Mouse (Mus musculus) heart, embryonic 15.5 days (tissue): Measurements from ENCODE around the gene Bsg. TPM values are rescaled to one million over a fixed set of nuclear protein-coding genes. Genes with fewer than 3 reads are reported as not detected.
"Not testable (repeated sequence)": the region's sequence is repeated elsewhere in the genome, so short reads cannot be mapped to it uniquely, and the experiment has no call there.

Experiments used
- ATAC-seq: fragments of 200-750 bp; cut with Nextera tagmentation; replicated peaks from 2 replicates; pipeline ENCODE4 v1.8.0; 2017; ENCODE audit warnings: low read depth, moderate TSS enrichment; ENCODE audit not compliant: insufficient number of reproducible peaks, insufficient read depth, low FRiP score
- H3K27ac ChIP-seq: fragments of 300-500 bp; sonication (generic); 2 replicates; pipeline ENCODE4 v1.5.1; 2015; ENCODE audit warnings: mild to moderate bottlenecking, inconsistent platforms
- H3K27me3 ChIP-seq: fragments of 300-500 bp; sonication (generic); 2 replicates; pipeline ENCODE4 v1.6.1; 2015; ENCODE audit warnings: inconsistent platforms
- H3K36me3 ChIP-seq: fragments of 300-500 bp; sonication (generic); 2 replicates; pipeline ENCODE4 v1.6.1; 2015; ENCODE audit warnings: mild to moderate bottlenecking, inconsistent platforms
- H3K4me1 ChIP-seq: fragments of 300-500 bp; sonication (generic); replicated peaks from 2 replicates; pipeline ENCODE4 v1.6.1; 2015; ENCODE audit warnings: inconsistent platforms
- H3K4me2 ChIP-seq: fragments of 300-500 bp; sonication (generic); 2 replicates; pipeline ENCODE4 v1.6.1; 2015; ENCODE audit warnings: inconsistent platforms, mild to moderate bottlenecking, moderate library complexity
- H3K4me3 ChIP-seq: fragments of 300-500 bp; sonication (generic); 2 replicates; pipeline ENCODE4 v1.5.1; 2015; ENCODE audit warnings: mild to moderate bottlenecking, inconsistent platforms
- H3K9ac ChIP-seq: fragments of 300-500 bp; sonication (generic); 2 replicates; pipeline ENCODE4 v1.6.1; 2015; ENCODE audit warnings: mild to moderate bottlenecking, inconsistent platforms
- H3K9me3 ChIP-seq: fragments of 300-500 bp; sonication (generic); replicated peaks from 2 replicates; pipeline ENCODE4 v1.6.1; 2016; ENCODE audit warnings: inconsistent platforms
- WGBS: fragments of 180-500 bp; shearing (Covaris S2); methylation state at CpG from one replicate; pipeline ENCODE4 v1.1.7; 2015; ENCODE audit warnings: mixed read lengths; 5-methylcytosine and 5-hydroxymethylcytosine counted together
- polyA plus RNA-seq: library from polyadenylated mRNA; unstranded; fragments of >200 nt; fragmentation: Nextera tagmentation; extraction: Ambion mirVana; gene quantifications from 2 replicates; pipeline ENCODE4 v1.2.1, GENCODE M21; 2015

Gene Bsg
- polyA plus RNA-seq, 1 experiment from 2014 or later = 998 TPM

DNA sequence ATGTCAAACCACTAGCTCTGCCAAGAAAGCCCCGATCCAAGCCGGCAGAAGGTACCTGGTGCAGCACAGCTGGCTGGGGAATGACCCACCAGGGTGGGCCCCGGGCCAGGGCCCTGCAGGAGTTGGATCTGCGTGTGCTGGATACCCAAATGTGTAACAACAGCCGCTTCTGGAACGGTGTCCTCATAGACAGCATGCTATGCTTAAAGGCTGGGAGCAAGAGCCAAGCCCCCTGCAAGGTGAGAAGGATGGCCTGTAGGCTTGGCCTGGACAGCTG, 10.0 kb upstream of the Bsg start:
- Histone ChIP-seq H3K27ac (peak overlapping the region; percentile 84), H3K4me3 (no peak overlapping the region), H3K4me2 (no peak overlapping the region), H3K27me3 (no peaks in the 10 kb centered on the region), H3K9ac (no peak overlapping the region), H3K9me3 (no peaks in the 10 kb centered on the region), H3K36me3 (peaks cover under 1% of the 10 kb centered on the region; the same call in 1 of the 2 replicates), H3K4me1 (peaks cover 35% of the 10 kb centered on the region)
- no peak for ATAC-seq
- 62% methylated on average over 6 of the region's 6 CpGs for WGBS

DNA sequence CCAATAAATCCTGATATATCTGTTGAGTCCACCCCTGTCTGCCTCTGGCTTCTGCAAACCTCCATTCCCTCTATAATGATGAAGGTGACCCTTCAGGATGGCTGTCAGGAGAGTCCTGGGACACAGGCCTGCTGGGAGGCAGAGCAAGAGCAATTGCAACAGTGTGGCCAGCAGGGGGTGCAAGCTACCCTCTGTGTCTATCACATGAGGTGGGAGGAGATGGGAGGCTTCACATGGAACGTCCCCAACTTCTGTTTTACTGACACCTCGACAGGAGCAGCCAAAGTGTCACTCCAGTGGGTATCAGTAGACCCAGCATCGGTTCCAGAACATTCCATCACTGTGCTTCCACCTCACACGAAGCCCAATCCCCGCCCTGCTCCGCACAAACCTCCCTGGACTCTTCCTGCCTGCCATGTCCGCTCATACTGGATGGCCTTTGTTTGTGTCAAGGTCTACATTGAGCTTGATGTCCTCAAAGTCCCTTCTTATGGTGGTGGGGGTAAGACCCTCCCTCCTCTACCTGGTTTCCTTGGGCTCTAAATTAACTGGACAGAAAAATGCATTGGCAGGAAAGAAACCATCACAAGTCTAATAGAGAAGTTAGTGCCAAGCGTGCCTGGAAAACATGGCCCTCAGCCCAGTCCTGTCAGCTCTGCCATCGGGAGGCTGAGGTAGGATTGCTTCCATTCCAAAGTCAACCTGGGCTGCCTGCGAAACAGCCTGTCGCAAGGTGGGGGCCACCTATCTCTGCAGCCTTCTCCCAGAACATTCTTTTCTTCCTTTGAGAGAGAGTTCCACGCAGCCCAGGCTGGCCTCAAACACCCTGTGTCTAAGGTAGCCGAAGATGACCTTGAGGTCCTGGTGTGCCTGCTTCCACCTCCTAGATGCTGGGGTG, 8.8 kb upstream of the Bsg start:
- no peaks in the 10 kb centered on the region for H3K36me3 ChIP-seq
- H3K27me3 ChIP-seq = no peaks in the 10 kb centered on the region
- H3K9ac ChIP-seq = peak overlapping the region; percentile 16; the same call in 1 of the 2 replicates
- ATAC-seq = peak; percentile 67
- H3K27ac ChIP-seq = peak overlapping the region; percentile 84
- WGBS = 52% methylated on average over 13 of the region's 13 CpGs
- peaks cover 36% of the 10 kb centered on the region for H3K4me1 ChIP-seq
- no peak overlapping the region for H3K4me3 ChIP-seq
- peak overlapping the region; percentile 10; the same call in 1 of the 2 replicates for H3K4me2 ChIP-seq
- H3K9me3 ChIP-seq = no peaks in the 10 kb centered on the region

DNA sequence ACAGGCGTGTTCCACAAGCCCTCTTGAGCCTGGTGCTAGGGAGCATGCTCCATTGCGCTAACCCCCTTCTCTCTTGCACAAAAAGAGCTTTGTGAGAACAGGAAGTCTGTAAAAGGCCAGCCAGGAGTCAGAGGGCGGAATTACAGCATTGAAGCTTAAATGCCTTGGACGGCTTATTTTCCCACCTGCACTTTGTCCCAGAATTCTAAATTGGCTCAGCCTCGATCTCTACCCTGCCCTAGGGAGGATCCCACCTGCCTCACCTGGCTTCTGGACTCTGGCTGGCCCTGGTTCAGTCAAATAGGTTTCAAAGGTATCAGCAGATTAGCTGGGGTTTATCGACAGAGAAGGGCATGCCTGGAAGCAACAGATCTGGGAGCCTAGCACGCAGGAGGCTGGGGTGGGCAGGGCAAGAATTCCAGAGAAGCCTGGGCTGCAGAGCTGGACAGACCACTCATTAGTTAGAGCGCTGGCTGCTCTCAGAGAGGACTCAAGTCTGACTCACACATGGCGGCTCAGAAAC, 8.1 kb upstream of the Bsg start:
- Histone ChIP-seq H3K9ac (no peak overlapping the region), H3K27me3 (no peaks in the 10 kb centered on the region), H3K4me1 (peaks cover 43% of the 10 kb centered on the region), H3K36me3 (no peaks in the 10 kb centered on the region), H3K27ac (peak overlapping the region; percentile 84), H3K4me2 (peak overlapping the region; percentile 10; the same call in 1 of the 2 replicates), H3K4me3 (no peak overlapping the region), H3K9me3 (no peaks in the 10 kb centered on the region)
- 38% methylated on average over 9 of the region's 9 CpGs for WGBS
- ATAC-seq = peak; percentile 51

DNA sequence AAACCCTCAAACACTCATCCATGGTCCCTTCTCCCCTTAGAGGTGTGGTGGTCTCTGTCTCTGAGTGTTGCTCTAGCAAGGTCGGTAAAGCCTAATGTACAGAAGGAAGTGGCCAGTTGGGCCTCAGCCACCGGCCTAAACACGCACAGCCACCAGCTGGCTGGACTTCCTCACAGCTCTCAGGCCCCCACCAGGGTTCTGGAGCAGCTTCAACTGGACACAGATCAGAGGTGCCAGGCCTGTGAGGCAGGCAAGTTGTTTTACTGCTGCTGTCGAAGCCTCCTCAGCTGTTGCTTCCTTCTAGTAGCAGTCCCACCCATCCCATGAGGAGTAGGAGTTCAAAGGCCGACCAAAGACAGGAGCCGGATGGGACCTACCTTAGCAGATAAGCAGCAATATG, 6.4 kb upstream of the Bsg start:
- no peak overlapping the region for H3K4me3 ChIP-seq
- no peak overlapping the region for H3K4me2 ChIP-seq
- H3K4me1 ChIP-seq = peaks cover 52% of the 10 kb centered on the region
- H3K27ac ChIP-seq = no peak overlapping the region
- no peaks in the 10 kb centered on the region for H3K36me3 ChIP-seq
- no peak for ATAC-seq
- H3K9me3 ChIP-seq = no peaks in the 10 kb centered on the region
- no peaks in the 10 kb centered on the region for H3K27me3 ChIP-seq
- WGBS = 69% methylated on average over 6 of the region's 6 CpGs
- H3K9ac ChIP-seq = no peak overlapping the region

DNA sequence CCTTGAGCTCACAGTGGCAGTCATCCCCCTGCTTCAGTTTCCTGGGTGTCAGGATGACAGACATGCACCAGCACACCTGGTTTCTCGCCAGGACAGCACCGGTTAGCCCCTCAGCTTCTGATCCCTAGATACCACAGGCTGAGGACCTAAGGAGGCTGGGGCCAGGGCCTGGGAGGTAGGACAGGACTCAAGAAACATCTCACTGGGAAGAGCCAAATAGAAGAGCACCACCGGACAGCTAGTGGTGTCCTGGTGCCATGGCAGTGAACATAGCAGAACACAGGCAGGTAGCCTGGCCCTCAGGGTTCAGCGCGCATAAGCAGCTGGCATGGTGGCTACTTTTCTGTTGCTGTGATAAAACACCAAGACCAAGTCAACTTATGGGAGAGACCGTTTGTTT, 5.8 kb upstream of the Bsg start:
- Histone ChIP-seq H3K9me3 (no peaks in the 10 kb centered on the region), H3K36me3 (no peaks in the 10 kb centered on the region), H3K27me3 (no peaks in the 10 kb centered on the region), H3K9ac (no peak overlapping the region), H3K27ac (no peak overlapping the region), H3K4me1 (peaks cover 52% of the 10 kb centered on the region), H3K4me3 (no peak overlapping the region), H3K4me2 (no peak overlapping the region)
- 86% methylated on average over 6 of the region's 6 CpGs for WGBS
- ATAC-seq = no peak

DNA sequence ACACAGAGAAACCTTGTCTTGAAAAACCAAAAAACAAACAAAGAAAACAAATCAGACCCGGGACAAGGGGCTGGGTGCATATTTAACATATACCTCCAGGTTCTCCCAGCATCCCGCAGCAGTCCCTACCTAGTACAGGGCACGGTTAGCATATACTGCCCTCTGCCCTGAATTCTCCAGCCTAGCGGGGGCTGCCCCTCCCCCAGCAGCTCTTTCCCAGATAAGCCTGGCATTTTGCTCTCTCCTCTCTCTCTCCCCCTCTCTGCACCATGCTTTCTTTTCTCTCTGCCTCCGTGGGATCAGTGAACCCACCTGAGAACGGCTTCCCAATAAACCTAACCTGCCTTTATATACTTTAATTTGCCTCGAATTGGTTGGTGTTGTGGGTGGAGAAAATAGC, 3.6 kb upstream of the Bsg start:
- peaks cover 41% of the 10 kb centered on the region for H3K4me1 ChIP-seq
- no peak for ATAC-seq
- no peaks in the 10 kb centered on the region for H3K36me3 ChIP-seq
- no peak overlapping the region for H3K9ac ChIP-seq
- H3K4me2 ChIP-seq = peak overlapping the region; percentile 34
- peak overlapping the region; percentile 86 for H3K27ac ChIP-seq
- H3K4me3 ChIP-seq = no peak overlapping the region
- H3K9me3 ChIP-seq = no peaks in the 10 kb centered on the region
- 27% methylated on average over 7 of the region's 7 CpGs for WGBS
- no peaks in the 10 kb centered on the region for H3K27me3 ChIP-seq

GRCm38 (mm10) chr10:79701443-79702129, 2.7 kb upstream of the Bsg start:
- Histone ChIP-seq H3K9ac (no peak overlapping the region), H3K4me1 (peaks cover 41% of the 10 kb centered on the region)
- peak; percentile 18; the same call in 1 of the 2 replicates for ATAC-seq

GRCm38 (mm10) chr10:79702970-79703369, 1.3 kb upstream of the Bsg start:
- H3K9ac ChIP-seq, H3K4me3 ChIP-seq, H3K36me3 ChIP-seq, H3K27ac ChIP-seq, H3K9me3 ChIP-seq, H3K4me2 ChIP-seq, ATAC-seq, H3K27me3 ChIP-seq: not testable (repeated sequence)
- 93% methylated on average over 4 of the region's 4 CpGs for WGBS
- H3K4me1 ChIP-seq = peaks cover 49% of the 10 kb centered on the region

More at GRCm38 (mm10) chr10:79701443-79702129, 2.7 kb upstream of the Bsg start:
- Histone ChIP-seq H3K4me3 (no peak overlapping the region), H3K27me3 (no peaks in the 10 kb centered on the region), H3K9me3 (no peaks in the 10 kb centered on the region), H3K27ac (peak overlapping the region; percentile 86), H3K36me3 (no peaks in the 10 kb centered on the region), H3K4me2 (peak overlapping the region; percentile 34; the same call in 1 of the 2 replicates)
- WGBS = 43% methylated on average over 10 of the region's 10 CpGs

GRCm38 (mm10) chr10:79703541-79703940, 750 bp upstream of the Bsg start:
- H3K9me3 ChIP-seq = no peaks in the 10 kb centered on the region
- peak overlapping the region; percentile 86 for H3K4me3 ChIP-seq
- H3K4me2 ChIP-seq = peak overlapping the region; percentile 66
- no peak for ATAC-seq
- H3K27me3 ChIP-seq = no peaks in the 10 kb centered on the region
- WGBS = 75% methylated on average over 10 of the region's 10 CpGs
- peak overlapping the region; percentile 72 for H3K27ac ChIP-seq
- peak overlapping the region; percentile 38; the same call in 1 of the 2 replicates for H3K9ac ChIP-seq
- peaks cover 54% of the 10 kb centered on the region for H3K4me1 ChIP-seq
- 0 out of 2 replicates have a peak, but pooled peaks cover 7% of the 10 kb centered on the region for H3K36me3 ChIP-seq

DNA sequence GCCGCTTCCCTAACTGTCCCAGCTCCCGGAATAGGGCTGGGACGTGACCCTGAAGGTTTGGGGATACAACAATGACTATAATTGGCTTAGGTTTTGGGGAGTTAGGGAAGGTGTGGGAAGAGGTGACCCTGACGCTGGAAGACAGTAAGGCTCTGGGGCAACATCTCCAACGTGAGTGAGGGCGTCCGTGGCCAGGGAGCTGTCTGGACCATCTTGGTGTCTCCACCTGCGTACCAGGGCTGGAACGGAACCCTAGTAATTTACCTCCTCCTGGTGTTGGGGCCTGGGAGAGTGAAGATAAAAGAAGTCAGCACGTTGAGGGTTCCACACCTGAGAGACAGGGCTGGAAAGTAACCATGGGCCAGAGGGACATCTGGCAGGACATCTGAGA, 674 bp downstream of the Bsg start:
- peak overlapping the region; percentile 86 for H3K4me3 ChIP-seq
- no peaks in the 10 kb centered on the region for H3K9me3 ChIP-seq
- under 1% methylated on average over 10 of the region's 10 CpGs for WGBS
- no peaks in the 10 kb centered on the region for H3K27me3 ChIP-seq
- peak overlapping the region; percentile 66 for H3K4me2 ChIP-seq
- H3K4me1 ChIP-seq = peaks cover 68% of the 10 kb centered on the region
- H3K27ac ChIP-seq = peak overlapping the region; percentile 88
- ATAC-seq = no peak
- peak overlapping the region; percentile 91 for H3K9ac ChIP-seq
- H3K36me3 ChIP-seq = peaks cover 12% of the 10 kb centered on the region

GRCm38 (mm10) chr10:79705951-79706350, 1.7 kb downstream of the Bsg start:
- WGBS = 51% methylated on average over 5 of the region's 5 CpGs
- Histone ChIP-seq H3K4me2 (peak overlapping the region; percentile 66), H3K27ac (peak overlapping the region; percentile 52), H3K4me1 (peaks cover 65% of the 10 kb centered on the region), H3K9me3 (no peaks in the 10 kb centered on the region), H3K27me3 (no peaks in the 10 kb centered on the region), H3K4me3 (peak overlapping the region; percentile 86), H3K9ac (peak overlapping the region; percentile 91), H3K36me3 (peaks cover 22% of the 10 kb centered on the region)
- ATAC-seq = no peak
